ENCODE assay signal across 20 mouse cellular contexts in genomic region chr14:121213650-121214049, GRCm38 (mm10).
"Had no signal": no experiment of that assay in that cellular context is flagged by ENCODE, and none has a peak within 500 bp of the region (broad histone marks: within the 10 kb centered on the region; RNA-seq: fewer than 3 reads in every experiment).

No protein-coding gene starts in this region.

- H3K27ac ChIP-seq: liver, embryonic 15.5 days; lung, embryonic 15.5 days; macrophage; midbrain, embryonic 13.5 days; midbrain, embryonic 15.5 days; neural tube, embryonic 13.5 days; neural tube, embryonic 15.5 days had no signal

- H3K4me1 ChIP-seq: midbrain, embryonic 13.5 days had no signal

- DNase-seq: liver, postnatal 0 days; lung, adult 2 months; lung, postnatal 10 days; lung, postnatal 36 days; retina, postnatal 1 day; right cerebral cortex, adult 18-20 months; right cerebral cortex, postnatal 14 days; spleen, adult 18-20 months; thymus, adult 18-20 months; thymus, postnatal 14 days; thymus, postnatal 36 days had no signal

- H3K4me2 ChIP-seq: liver, embryonic 15.5 days; lung, embryonic 15.5 days; midbrain, embryonic 11.5 days; midbrain, embryonic 13.5 days; midbrain, embryonic 15.5 days; neural tube, embryonic 13.5 days; neural tube, embryonic 15.5 days had no signal

- H3K9me3 ChIP-seq: liver, embryonic 15.5 days; lung, embryonic 15.5 days; midbrain, embryonic 13.5 days; midbrain, embryonic 15.5 days; neural tube, embryonic 13.5 days; neural tube, embryonic 15.5 days had no signal

- H3K9ac ChIP-seq: liver, embryonic 15.5 days; liver, postnatal 0 days; lung, embryonic 15.5 days; midbrain, embryonic 13.5 days; midbrain, embryonic 15.5 days; neural tube, embryonic 13.5 days; neural tube, embryonic 15.5 days had no signal

- H3K36me3 ChIP-seq: liver, embryonic 15.5 days; midbrain, embryonic 13.5 days; midbrain, embryonic 15.5 days; neural tube, embryonic 13.5 days; neural tube, embryonic 15.5 days had no signal

- ATAC-seq: liver, postnatal 0 days; midbrain, embryonic 13.5 days; midbrain, embryonic 15.5 days had no signal

- H3K27me3 ChIP-seq: liver, embryonic 15.5 days; lung, embryonic 15.5 days; megakaryocyte, embryonic 14.5 days; midbrain, embryonic 13.5 days; midbrain, embryonic 15.5 days; neural tube, embryonic 13.5 days; neural tube, embryonic 15.5 days had no signal

- H3K4me3 ChIP-seq: liver, embryonic 15.5 days; lung, embryonic 15.5 days; megakaryocyte, embryonic 14.5 days; midbrain, embryonic 13.5 days; midbrain, embryonic 15.5 days; neural tube, embryonic 13.5 days; neural tube, embryonic 15.5 days had no signal
